Mouse (Mus musculus) heart, postnatal 0 days (tissue): ENCODE results near the gene Gm45799.

Experiments
- CTCF ChIP-seq: IDR thresholded peaks from 2 replicates; pipeline ENCODE4 v1.5.1; 2016; ENCODE audit warnings: antibody characterized with exemption, control low read depth, low read depth
- EP300 ChIP-seq: IDR thresholded peaks from 2 replicates; pipeline ENCODE4 v1.6.1; 2016; ENCODE audit warnings: antibody characterized with exemption, low read depth

DNA sequence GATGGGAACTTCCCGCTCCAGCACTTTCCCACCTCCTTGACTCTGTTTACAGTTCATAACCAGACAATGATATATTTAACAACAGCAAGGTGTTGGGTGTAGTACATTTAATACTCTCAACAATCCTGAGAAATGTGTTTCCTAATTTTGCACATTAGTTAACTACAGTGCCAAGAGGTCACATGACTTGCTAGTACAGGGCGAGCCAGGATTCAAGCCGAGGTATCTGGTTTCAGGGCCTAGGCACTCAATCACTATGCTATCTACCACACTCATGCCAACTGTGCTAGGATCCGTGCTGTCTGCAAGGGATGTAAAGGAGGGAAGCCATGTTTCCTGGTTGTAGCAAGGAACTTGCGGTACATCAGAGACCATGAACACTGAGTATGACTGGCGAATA is 23.8 kb upstream of the Gm45799 start:
- TF ChIP-seq CTCF = no peak
- TF ChIP-seq EP300 = no peak
